Mouse (Mus musculus): ENCODE measurements around the gene Arhgef9. TPM values are rescaled to one million over a fixed set of nuclear protein-coding genes. Genes with fewer than 3 reads are reported as not detected.

Arhgef9 gene
- total and polyA plus RNA-seq, 3 experiments = 6.8 to 15.9 (median 14.5) TPM

DNA sequence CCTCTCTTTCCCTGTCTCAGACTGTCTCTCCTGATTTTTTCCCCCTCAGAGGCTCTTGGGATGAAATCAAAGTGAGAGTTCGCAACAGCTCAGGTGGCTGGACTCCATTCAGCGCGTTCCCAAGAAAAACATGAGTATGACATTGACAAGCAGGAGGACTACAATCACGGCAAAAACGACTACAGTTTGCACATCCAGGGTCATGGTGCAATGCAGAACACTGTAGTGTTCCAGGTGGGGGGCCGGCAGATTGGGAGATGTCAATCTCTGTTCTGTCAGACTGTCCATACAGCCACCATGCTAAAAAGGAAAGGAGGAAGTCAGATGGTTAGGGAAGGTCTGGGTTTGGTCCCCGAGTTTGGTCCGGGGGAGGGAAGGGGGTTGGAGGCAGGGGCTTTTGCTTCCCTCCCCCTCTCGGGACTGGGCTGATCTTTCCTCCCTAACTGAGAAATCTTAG, 31.0 kb downstream of the Arhgef9 start:
- H3K9ac ChIP-seq (ENCODE audit: low read depth, low read length) = peak overlapping the region; percentile 85
- no peaks in the 10 kb centered on the region for H3K36me3 ChIP-seq (ENCODE audit: control insufficient read depth, insufficient read depth, low read length)
- intact Hi-C loops (cut with DNase I) = loop anchor here (5.0 kb wide), 1 partner anchor 138 kb away; the partner anchor contains the start of gene Spin4
- H3K27ac ChIP-seq = peak overlapping the region; percentile 90
- no peaks in the 10 kb centered on the region for H3K27me3 ChIP-seq (ENCODE audit: control insufficient read depth, insufficient read depth, low read length)
- DNase-seq = peak; percentile 23 to 34
- no peak for TF ChIP-seq POLR2A (IDR thresholded peaks at IDR 0.05; ENCODE audit: insufficient read depth, low read depth, low read length)
- TF ChIP-seq EP300 (IDR thresholded peaks at IDR 0.05; ENCODE audit: insufficient read depth, low read depth, low read length) = no peak
- no peak for TF ChIP-seq CTCF (IDR thresholded peaks at IDR 0.05)
- WGBS = 24% methylated on average over 9 of the region's 9 CpGs
- H3K79me2 ChIP-seq (replicated peaks; ENCODE audit: control insufficient read depth, insufficient read depth, low read length) = no peaks in the 10 kb centered on the region
- peak overlapping the region; percentile 61 for H3K4me3 ChIP-seq
- H3K4me1 ChIP-seq (ENCODE audit: control insufficient read depth, insufficient read depth, low read length) = no peaks in the 10 kb centered on the region; the same call in 1 of the 2 replicates

DNA sequence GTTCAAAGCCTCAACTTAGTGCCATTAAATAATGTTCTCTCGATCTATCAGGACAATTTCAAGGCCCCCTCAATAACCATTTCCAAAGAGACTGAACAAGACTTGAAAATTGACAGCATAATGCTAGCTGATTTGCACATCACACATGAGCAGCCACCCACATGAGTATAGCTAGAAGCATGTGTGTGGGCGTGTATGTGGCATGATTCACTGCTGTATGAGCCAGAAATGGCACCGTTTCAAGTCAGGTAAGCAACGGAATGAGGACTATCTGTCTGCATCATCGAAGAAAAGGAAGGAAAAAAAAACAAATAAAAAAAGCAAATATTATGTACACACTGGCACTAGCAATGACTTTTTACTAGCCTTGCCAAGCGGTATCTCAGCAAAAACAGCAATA, 32.5 kb downstream of the Arhgef9 start:
- Histone ChIP-seq H3K27ac (no peak overlapping the region), H3K4me1 (ENCODE audit: control insufficient read depth, insufficient read depth, low read length) (no peaks in the 10 kb centered on the region; the same call in 1 of the 2 replicates), H3K4me3 (no peak overlapping the region), H3K36me3 (ENCODE audit: control insufficient read depth, insufficient read depth, low read length) (no peaks in the 10 kb centered on the region), H3K79me2 (replicated peaks; ENCODE audit: control insufficient read depth, insufficient read depth, low read length) (no peaks in the 10 kb centered on the region), H3K27me3 (ENCODE audit: control insufficient read depth, insufficient read depth, low read length) (no peaks in the 10 kb centered on the region), H3K9ac (ENCODE audit: low read depth, low read length) (no peak overlapping the region)
- DNase-seq = no peak
- intact Hi-C loops (cut with DNase I) = no loop called here
- WGBS = 57% methylated on average over 6 of the region's 6 CpGs
- TF ChIP-seq POLR2A (IDR thresholded peaks at IDR 0.05; ENCODE audit: insufficient read depth, low read depth, low read length) (no peak), CTCF (IDR thresholded peaks at IDR 0.05) (no peak), EP300 (IDR thresholded peaks at IDR 0.05; ENCODE audit: insufficient read depth, low read depth, low read length) (no peak)

DNA sequence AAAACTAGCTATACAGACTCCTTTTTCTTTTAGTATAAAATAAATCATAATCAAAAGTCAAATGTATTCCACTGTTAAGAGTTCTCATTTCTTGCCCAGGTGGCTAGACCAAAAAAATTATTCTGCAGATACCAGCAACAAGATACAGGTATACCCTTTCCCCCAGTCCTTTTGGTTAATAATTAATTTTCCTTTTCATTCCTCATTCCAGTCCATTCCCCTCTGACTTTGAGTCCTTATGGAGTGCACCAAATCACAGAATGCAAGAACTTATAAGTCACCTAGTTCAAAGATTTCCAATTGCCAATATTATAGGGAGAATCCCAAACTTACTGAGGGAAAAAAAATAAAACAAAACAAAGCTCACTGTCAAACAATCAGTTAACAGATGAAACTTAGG, 33.2 kb downstream of the Arhgef9 start:
- intact Hi-C loops (cut with DNase I) = no loop called here
- Histone ChIP-seq H3K27me3 (ENCODE audit: control insufficient read depth, insufficient read depth, low read length) (no peaks in the 10 kb centered on the region), H3K4me1 (ENCODE audit: control insufficient read depth, insufficient read depth, low read length) (no peaks in the 10 kb centered on the region; the same call in 1 of the 2 replicates), H3K9ac (ENCODE audit: low read depth, low read length) (no peak overlapping the region), H3K79me2 (replicated peaks; ENCODE audit: control insufficient read depth, insufficient read depth, low read length) (no peaks in the 10 kb centered on the region), H3K36me3 (ENCODE audit: control insufficient read depth, insufficient read depth, low read length) (no peaks in the 10 kb centered on the region), H3K27ac (no peak overlapping the region), H3K4me3 (no peak overlapping the region)
- TF ChIP-seq POLR2A (IDR thresholded peaks at IDR 0.05; ENCODE audit: insufficient read depth, low read depth, low read length) (no peak), EP300 (IDR thresholded peaks at IDR 0.05; ENCODE audit: insufficient read depth, low read depth, low read length) (no peak)
- DNase-seq = no peak

DNA sequence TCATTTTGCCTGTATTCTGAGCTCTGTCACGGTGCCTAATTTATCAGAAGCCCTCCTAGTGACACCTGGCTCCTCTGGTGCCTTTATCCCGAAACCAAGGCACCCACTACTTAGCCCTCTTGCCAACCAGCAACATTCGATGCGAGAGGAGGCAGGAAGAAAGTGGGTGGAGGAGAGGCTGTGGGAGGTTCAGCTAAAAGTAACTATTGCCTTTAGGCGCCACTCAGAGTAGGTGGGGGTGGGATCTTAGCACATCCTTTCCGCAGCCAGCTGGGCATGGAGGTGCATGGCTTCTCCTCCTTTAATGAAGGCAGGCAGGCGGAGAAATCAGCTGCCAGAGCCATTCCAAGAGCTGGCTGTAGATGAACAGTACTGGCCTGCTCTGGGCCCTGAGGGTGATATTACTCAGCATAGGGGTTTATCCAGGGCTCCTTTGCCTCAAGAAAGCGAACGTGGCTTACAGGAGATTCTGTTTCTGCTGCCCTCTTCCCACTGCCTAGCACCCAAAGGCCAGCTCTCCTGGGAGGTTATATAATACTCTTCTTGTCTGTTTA, 39.7 kb downstream of the Arhgef9 start:
- Histone ChIP-seq H3K4me3 (no peak overlapping the region), H3K36me3 (ENCODE audit: control insufficient read depth, insufficient read depth, low read length) (no peaks in the 10 kb centered on the region), H3K79me2 (replicated peaks; ENCODE audit: control insufficient read depth, insufficient read depth, low read length) (no peaks in the 10 kb centered on the region), H3K4me1 (ENCODE audit: control insufficient read depth, insufficient read depth, low read length) (no peaks in the 10 kb centered on the region; the same call in 1 of the 2 replicates), H3K27ac (no peak overlapping the region), H3K9ac (ENCODE audit: low read depth, low read length) (no peak overlapping the region), H3K27me3 (ENCODE audit: control insufficient read depth, insufficient read depth, low read length) (no peaks in the 10 kb centered on the region)
- WGBS = 59% methylated on average over 9 of the region's 9 CpGs
- intact Hi-C loops (cut with DNase I) = no loop called here
- DNase-seq = no peak
- TF ChIP-seq EP300 (IDR thresholded peaks at IDR 0.05; ENCODE audit: insufficient read depth, low read depth, low read length) (no peak), CTCF (IDR thresholded peaks at IDR 0.05) (no peak), POLR2A (IDR thresholded peaks at IDR 0.05; ENCODE audit: insufficient read depth, low read depth, low read length) (no peak)

DNA sequence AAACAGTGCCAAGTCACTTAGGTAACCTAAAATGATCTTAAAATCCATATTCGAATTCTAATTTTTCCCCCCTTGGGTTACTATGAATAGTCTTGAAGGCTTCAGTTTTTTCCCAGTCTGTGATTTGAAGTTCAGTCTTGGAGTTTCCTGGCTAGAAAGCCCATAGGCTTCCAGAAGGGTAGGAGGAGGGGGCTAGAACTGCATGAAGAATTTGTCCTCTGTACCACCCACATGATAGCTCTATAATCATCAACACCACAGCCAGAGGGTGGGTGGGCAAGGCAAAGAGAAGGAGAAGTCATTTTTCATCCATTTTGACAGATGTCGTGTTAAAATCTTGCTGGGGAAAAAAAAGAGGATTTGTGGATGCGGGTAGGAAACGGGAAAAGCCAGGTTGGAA, 58.0 kb downstream of the Arhgef9 start:
- no peak for TF ChIP-seq POLR2A (IDR thresholded peaks at IDR 0.05; ENCODE audit: insufficient read depth, low read depth, low read length)
- no peak for TF ChIP-seq CTCF (IDR thresholded peaks at IDR 0.05)
- TF ChIP-seq EP300 (IDR thresholded peaks at IDR 0.05; ENCODE audit: insufficient read depth, low read depth, low read length) = no peak
- H3K4me3 ChIP-seq = no peak overlapping the region
- no peaks in the 10 kb centered on the region for H3K79me2 ChIP-seq (replicated peaks; ENCODE audit: control insufficient read depth, insufficient read depth, low read length)
- no peak overlapping the region for H3K9ac ChIP-seq (ENCODE audit: low read depth, low read length)
- 84% methylated on average over 4 of the region's 4 CpGs for WGBS
- no peak overlapping the region for H3K27ac ChIP-seq
- no peaks in the 10 kb centered on the region for H3K4me1 ChIP-seq (ENCODE audit: control insufficient read depth, insufficient read depth, low read length)
- intact Hi-C loops (cut with DNase I) = no loop called here
- no peaks in the 10 kb centered on the region for H3K27me3 ChIP-seq (ENCODE audit: control insufficient read depth, insufficient read depth, low read length)
- no peaks in the 10 kb centered on the region for H3K36me3 ChIP-seq (ENCODE audit: control insufficient read depth, insufficient read depth, low read length)
- DNase-seq = no peak

DNA sequence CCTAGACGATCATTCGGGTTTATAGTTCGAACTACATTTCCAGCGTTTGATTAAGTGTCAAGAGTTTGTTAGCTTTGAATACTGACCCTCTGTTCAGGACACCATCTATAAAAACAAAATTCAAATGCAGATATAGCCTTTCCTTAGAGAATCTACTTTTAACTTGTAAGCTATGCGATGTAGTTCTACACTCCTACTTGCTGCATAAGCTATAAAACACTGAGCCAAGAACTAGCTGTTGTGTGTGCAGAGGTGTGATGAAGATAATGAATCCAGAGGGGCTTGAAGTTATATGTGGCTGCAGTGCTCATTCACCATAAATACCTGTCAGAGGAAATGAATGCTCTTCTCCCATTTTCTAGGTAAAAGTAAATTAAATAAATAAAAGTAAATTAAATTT, 63.2 kb downstream of the Arhgef9 start:
- Histone ChIP-seq H3K9ac (ENCODE audit: low read depth, low read length) (no peak overlapping the region), H3K27me3 (ENCODE audit: control insufficient read depth, insufficient read depth, low read length) (no peaks in the 10 kb centered on the region), H3K79me2 (replicated peaks; ENCODE audit: control insufficient read depth, insufficient read depth, low read length) (no peaks in the 10 kb centered on the region), H3K36me3 (ENCODE audit: control insufficient read depth, insufficient read depth, low read length) (no peaks in the 10 kb centered on the region), H3K27ac (no peak overlapping the region), H3K4me3 (no peak overlapping the region), H3K4me1 (ENCODE audit: control insufficient read depth, insufficient read depth, low read length) (no peaks in the 10 kb centered on the region)
- no peak for DNase-seq
- 78% methylated on average over 5 of the region's 5 CpGs for WGBS
- TF ChIP-seq POLR2A (IDR thresholded peaks at IDR 0.05; ENCODE audit: insufficient read depth, low read depth, low read length) (no peak), CTCF (IDR thresholded peaks at IDR 0.05) (no peak), EP300 (IDR thresholded peaks at IDR 0.05; ENCODE audit: insufficient read depth, low read depth, low read length) (no peak)
- intact Hi-C loops (cut with DNase I) = no loop called here
